Mouse (Mus musculus): ENCODE measurements around the gene Hdac6. TPM values are rescaled to one million over a fixed set of nuclear protein-coding genes. Genes with fewer than 3 reads are reported as not detected.
"Not testable (repeated sequence)": the region's sequence is repeated elsewhere in the genome, so short reads cannot be mapped to it uniquely, and the experiment has no call there.

Gene Hdac6
- polyA plus RNA-seq, 1 experiment, result 16.9 TPM

DNA sequence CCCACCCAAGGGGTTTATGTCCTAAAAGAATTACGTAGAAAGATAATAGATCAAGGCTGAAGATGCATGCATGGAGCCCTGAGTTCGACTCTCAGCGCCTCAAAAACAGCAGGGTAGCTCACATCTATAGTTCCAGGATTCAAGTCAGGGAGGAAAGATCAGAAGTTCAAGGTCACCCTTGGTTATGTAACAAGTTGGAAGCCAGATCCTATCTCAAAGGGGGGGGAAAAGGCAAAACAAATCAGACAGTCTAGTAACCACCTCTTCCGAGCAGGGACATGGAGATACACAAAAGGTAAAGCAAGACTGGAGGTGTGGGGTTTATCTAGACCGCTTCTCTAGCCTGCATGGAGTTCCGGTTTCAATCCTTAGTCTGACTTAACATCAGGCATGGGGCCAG is 21.4 kb downstream of the Hdac6 start:
- DNase-seq (ENCODE audit: low read depth in 1 of 2, low spot score in 2 of 2), result no peak
- peaks cover 6% of the 10 kb centered on the region; the same call in 1 of the 2 replicates for H3K27me3 ChIP-seq (ENCODE audit: control insufficient read depth, insufficient read depth, low read length)
- H3K27ac ChIP-seq (ENCODE audit: insufficient read depth, low read length), result no peak overlapping the region
- 78% methylated on average over 6 of the region's 6 CpGs for WGBS
- no peak overlapping the region for H3K4me3 ChIP-seq (ENCODE audit: extremely low read depth, insufficient read depth, insufficient read length)
- no peak for TF ChIP-seq POLR2A (IDR thresholded peaks at IDR 0.05; ENCODE audit: low read depth, low read length)
- TF ChIP-seq CTCF (IDR thresholded peaks at IDR 0.05; ENCODE audit: extremely low read depth, insufficient read depth, insufficient read length, insufficient replicate concordance), result no peak
- H3K36me3 ChIP-seq (ENCODE audit: control insufficient read depth, insufficient read depth, low read length), result no peaks in the 10 kb centered on the region; the same call in 1 of the 2 replicates
- no peaks in the 10 kb centered on the region; the same call in 1 of the 2 replicates for H3K4me1 ChIP-seq (ENCODE audit: control insufficient read depth, insufficient read depth, insufficient read length)

DNA sequence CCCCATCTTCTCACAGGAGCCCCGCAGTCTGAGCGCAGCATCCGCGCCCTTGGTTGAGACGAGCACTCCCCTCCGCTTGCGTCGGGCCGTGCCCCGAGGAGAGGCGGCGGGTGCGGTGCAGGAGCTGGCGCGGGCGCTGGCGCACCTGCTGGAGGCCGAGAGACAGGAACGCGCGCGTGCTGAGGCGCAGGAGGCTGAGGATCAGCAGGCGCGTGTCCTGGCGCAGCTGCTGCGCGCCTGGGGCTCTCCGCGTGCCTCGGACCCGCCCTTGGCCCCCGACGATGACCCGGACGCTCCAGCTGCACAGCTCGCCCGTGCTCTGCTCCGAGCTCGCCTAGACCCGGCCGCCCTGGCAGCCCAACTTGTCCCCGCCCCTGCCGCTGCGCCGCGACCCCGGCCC is 25.7 kb downstream of the Hdac6 start:
- Histone ChIP-seq H3K27me3 (ENCODE audit: control insufficient read depth, insufficient read depth, low read length) (peaks cover 4% of the 10 kb centered on the region), H3K4me3 (ENCODE audit: extremely low read depth, insufficient read depth, insufficient read length) (no peak overlapping the region), H3K4me1 (ENCODE audit: control insufficient read depth, insufficient read depth, insufficient read length) (no peaks in the 10 kb centered on the region; the same call in 1 of the 2 replicates), H3K36me3 (ENCODE audit: control insufficient read depth, insufficient read depth, low read length) (no peaks in the 10 kb centered on the region), H3K27ac (ENCODE audit: insufficient read depth, low read length) (no peak overlapping the region)
- 27% methylated on average over 48 of the region's 48 CpGs for WGBS
- TF ChIP-seq POLR2A (IDR thresholded peaks at IDR 0.05; ENCODE audit: low read depth, low read length), result no peak
- TF ChIP-seq CTCF (IDR thresholded peaks at IDR 0.05; ENCODE audit: extremely low read depth, insufficient read depth, insufficient read length, insufficient replicate concordance), result no peak
- no peak for DNase-seq (ENCODE audit: low read depth in 1 of 2, low spot score in 2 of 2)

DNA sequence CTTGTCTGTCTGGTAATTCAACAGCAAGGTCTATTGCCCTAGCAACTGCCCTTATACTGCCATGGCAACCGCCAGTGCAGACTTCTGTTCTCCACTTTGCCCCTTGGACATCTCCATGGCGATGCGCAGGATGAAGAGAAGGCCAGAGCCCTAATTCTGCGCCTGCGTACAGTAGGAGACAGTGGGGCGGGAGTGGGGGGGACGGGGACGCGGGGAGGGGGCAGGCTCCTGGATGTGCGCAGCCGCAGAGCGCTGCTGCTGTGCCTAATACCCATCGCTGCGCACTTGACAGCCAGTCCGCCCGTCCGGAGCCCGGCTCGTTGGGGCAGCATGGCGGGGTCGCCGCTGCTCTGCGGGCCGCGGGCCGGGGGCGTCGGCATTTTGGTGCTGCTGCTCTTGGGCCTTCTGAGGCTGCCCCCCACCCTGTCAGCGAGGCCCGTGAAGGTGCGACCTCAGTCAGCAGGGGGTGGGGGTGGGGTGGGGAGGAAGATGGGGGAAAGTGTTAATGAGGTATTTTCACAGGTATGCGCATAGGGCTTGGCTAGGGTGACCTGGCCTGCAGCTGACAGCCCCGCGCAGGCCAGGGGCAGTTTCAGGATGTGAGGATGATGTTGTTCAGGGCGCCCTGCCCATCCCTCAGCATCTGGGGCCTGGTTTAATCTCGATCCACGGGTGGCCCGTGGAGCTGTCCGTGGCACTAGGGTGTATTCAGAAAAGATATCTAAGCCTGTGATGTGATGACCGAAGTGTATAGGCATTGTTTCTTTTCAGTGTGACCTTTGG is 27.9 kb downstream of the Hdac6 start, which contains the start of gene Pcsk1n:
Gene Pcsk1n (plus strand): TSS at position 222 of the 783 bp plus-strand sequence.
- WGBS, result 28% methylated on average over 39 of the region's 40 CpGs
- TF ChIP-seq POLR2A (IDR thresholded peaks at IDR 0.05; ENCODE audit: low read depth, low read length), result no peak
- TF ChIP-seq CTCF (IDR thresholded peaks at IDR 0.05; ENCODE audit: extremely low read depth, insufficient read depth, insufficient read length, insufficient replicate concordance), result no peak
- Histone ChIP-seq H3K27me3 (ENCODE audit: control insufficient read depth, insufficient read depth, low read length) (peaks cover 4% of the 10 kb centered on the region), H3K4me1 (ENCODE audit: control insufficient read depth, insufficient read depth, insufficient read length) (no peaks in the 10 kb centered on the region; the same call in 1 of the 2 replicates), H3K4me3 (ENCODE audit: extremely low read depth, insufficient read depth, insufficient read length) (no peak within 1 kb of the TSS), H3K27ac (ENCODE audit: insufficient read depth, low read length) (no peak within 1 kb of the TSS), H3K36me3 (ENCODE audit: control insufficient read depth, insufficient read depth, low read length) (no peaks in the 10 kb centered on the region)
- DNase-seq (ENCODE audit: low read depth in 1 of 2, low spot score in 2 of 2), result no peak

DNA sequence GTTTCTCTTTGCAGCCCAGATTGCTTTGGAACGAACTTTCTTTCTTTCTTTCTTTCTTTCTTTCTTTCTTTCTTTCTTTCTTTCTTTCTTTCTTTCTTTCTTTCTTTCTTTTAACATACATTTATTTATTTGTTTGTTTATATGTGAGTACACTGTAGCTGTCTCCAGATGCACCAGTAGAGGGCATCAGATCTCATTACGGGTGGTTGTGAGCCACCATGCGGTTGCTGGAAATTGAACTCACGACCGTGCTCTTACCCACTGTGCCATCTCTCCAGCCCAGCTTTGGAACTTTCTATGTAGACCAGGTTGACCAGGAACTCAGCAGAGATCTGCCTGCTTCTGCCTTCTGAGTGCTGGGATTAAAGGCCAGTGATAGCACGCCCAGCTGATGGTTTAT is 29.7 kb downstream of the Hdac6 start:
- not testable (repeated sequence) for H3K4me3 ChIP-seq (ENCODE audit: extremely low read depth, insufficient read depth, insufficient read length); H3K4me1 ChIP-seq (ENCODE audit: control insufficient read depth, insufficient read depth, insufficient read length); H3K36me3 ChIP-seq (ENCODE audit: control insufficient read depth, insufficient read depth, low read length); H3K27me3 ChIP-seq (ENCODE audit: control insufficient read depth, insufficient read depth, low read length); DNase-seq (ENCODE audit: low read depth in 1 of 2, low spot score in 2 of 2); H3K27ac ChIP-seq (ENCODE audit: insufficient read depth, low read length)
- WGBS, result 67% methylated on average over 6 of the region's 6 CpGs

DNA sequence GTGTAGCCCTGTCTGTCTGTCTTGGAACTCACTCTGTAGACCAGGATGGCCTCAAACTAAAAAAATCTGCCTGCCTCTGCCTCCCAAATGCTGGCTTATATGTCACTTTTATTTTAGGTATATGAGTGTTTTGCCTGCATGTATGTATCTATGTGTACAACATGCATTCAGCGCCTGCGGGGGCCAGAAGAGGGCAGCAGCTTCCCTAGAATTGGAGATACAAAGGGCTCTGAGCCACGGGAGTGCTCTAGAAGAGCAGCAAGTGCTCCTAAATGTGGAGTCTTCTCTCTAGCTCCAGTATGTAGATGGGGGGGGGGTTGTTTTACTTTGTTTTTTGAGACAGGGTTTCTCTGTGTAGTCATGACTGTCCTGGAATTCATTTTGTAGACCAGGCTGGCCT is 32.0 kb downstream of the Hdac6 start:
- not testable (repeated sequence) for H3K4me1 ChIP-seq (ENCODE audit: control insufficient read depth, insufficient read depth, insufficient read length); H3K4me3 ChIP-seq (ENCODE audit: extremely low read depth, insufficient read depth, insufficient read length); H3K27ac ChIP-seq (ENCODE audit: insufficient read depth, low read length); H3K27me3 ChIP-seq (ENCODE audit: control insufficient read depth, insufficient read depth, low read length); H3K36me3 ChIP-seq (ENCODE audit: control insufficient read depth, insufficient read depth, low read length)
- peak in 1 of 2 experiments; percentile 13 for DNase-seq (ENCODE audit: low read depth in 1 of 2, low spot score in 2 of 2)
- 22% methylated on average over 3 of the region's 3 CpGs for WGBS

DNA sequence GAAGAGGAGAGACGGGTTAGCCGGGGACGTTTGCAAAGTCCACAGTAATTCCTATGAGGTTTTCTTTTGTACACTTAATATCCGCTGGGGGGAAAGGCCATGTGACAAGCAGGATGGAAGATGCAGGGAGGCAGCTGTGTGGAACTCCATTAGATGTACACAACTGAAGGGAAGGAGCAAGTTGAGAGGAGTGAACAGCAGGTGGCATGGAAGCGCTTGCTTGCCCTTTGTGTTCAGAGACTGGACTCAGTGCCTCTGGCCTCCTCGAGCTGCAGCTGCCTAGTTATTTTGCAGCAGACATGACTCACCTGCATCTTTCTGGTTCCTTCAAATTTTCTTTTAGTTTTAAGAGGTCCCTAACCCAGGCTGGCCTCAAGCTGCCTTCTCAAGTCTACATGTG is 37.2 kb downstream of the Hdac6 start:
- 74% methylated on average over 6 of the region's 6 CpGs for WGBS
- TF ChIP-seq POLR2A (IDR thresholded peaks at IDR 0.05; ENCODE audit: low read depth, low read length) (no peak), CTCF (IDR thresholded peaks at IDR 0.05; ENCODE audit: extremely low read depth, insufficient read depth, insufficient read length, insufficient replicate concordance) (no peak)
- H3K4me1 ChIP-seq (ENCODE audit: control insufficient read depth, insufficient read depth, insufficient read length), result no peaks in the 10 kb centered on the region

DNA sequence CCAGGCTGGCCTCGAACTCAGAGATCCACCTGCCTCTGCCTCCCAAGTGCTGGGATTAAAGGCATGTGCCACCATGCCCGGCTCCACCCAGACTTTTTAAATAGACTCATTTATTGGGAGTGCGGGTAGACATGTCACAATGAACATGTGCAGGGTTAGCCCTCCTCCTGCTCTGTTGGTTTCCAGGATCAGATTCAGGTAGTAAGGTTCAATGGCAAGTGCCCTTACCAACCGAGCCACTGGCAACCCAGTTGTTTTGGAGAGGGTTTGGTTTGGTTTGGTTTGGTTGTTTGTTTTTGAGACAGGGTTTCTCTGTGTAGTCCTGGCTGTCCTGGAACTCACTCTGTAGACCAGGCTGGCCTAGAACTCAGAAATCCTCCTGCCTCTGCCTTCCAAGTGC is 38.4 kb downstream of the Hdac6 start, which contains the start of gene Gm10490:
Gene Gm10490 (plus strand): TSS at position 301 of the 400 bp plus-strand sequence.
- not testable (repeated sequence) for H3K36me3 ChIP-seq (ENCODE audit: control insufficient read depth, insufficient read depth, low read length); H3K27ac ChIP-seq (ENCODE audit: insufficient read depth, low read length); DNase-seq (ENCODE audit: low read depth in 1 of 2, low spot score in 2 of 2); H3K27me3 ChIP-seq (ENCODE audit: control insufficient read depth, insufficient read depth, low read length); H3K4me1 ChIP-seq (ENCODE audit: control insufficient read depth, insufficient read depth, insufficient read length); H3K4me3 ChIP-seq (ENCODE audit: extremely low read depth, insufficient read depth, insufficient read length)
- 85% methylated on average over 4 of the region's 4 CpGs for WGBS

More for the DNA sequence above, 37.2 kb downstream of the Hdac6 start:
- H3K36me3 ChIP-seq (ENCODE audit: control insufficient read depth, insufficient read depth, low read length), result peaks cover 3% of the 10 kb centered on the region
- no peaks in the 10 kb centered on the region for H3K27me3 ChIP-seq (ENCODE audit: control insufficient read depth, insufficient read depth, low read length)
- no peak overlapping the region for H3K27ac ChIP-seq (ENCODE audit: insufficient read depth, low read length)
- no peak for DNase-seq (ENCODE audit: low read depth in 1 of 2, low spot score in 2 of 2)
- no peak overlapping the region for H3K4me3 ChIP-seq (ENCODE audit: extremely low read depth, insufficient read depth, insufficient read length)
